ENCODE assay signal across 16 mouse cellular contexts in genomic region chr6:90933656-90934055, GRCm38 (mm10). TPM values are rescaled to one million over a fixed set of nuclear protein-coding genes. Genes with fewer than 3 reads are reported as not detected.
DNase-seq lines count a peak whose midpoint lies in the region; TF ChIP-seq lines count a peak whose summit lies in the region.
"Had no signal": no experiment of that assay in that cellular context is flagged by ENCODE, and none has a peak within 500 bp of the region (broad histone marks: within the 10 kb centered on the region; RNA-seq: fewer than 3 reads in every experiment).

No protein-coding gene starts in this region.

- DNase-seq in gastrocnemius, adult 18-20 months (ENCODE audit: low spot score): peak; percentile 51
- DNase-seq in gastrocnemius, postnatal 36 days: no peak
- DNase-seq in gastrocnemius, adult 2 months: no peak
- DNase-seq in gastrocnemius, postnatal 14 days: no peak
- peak; percentile 76 for DNase-seq in skeletal muscle tissue, adult 2 months (ENCODE audit: low read depth, low spot score)
- DNase-seq in urinary bladder, adult 2 months (ENCODE audit: low spot score): no peak
- DNase-seq: adrenal gland, adult 2 months; adrenal gland, adult 8-10 months; adrenal gland, postnatal 10 days; adrenal gland, postnatal 14 days; adrenal gland, postnatal 25 days; adrenal gland, postnatal 36 days; B cell, adult 2 months; cerebellum, adult 11 months; cerebellum, adult 11-12 months; cerebellum, adult 18-20 months had no signal

- peak overlapping the region; percentile 48; the same call in 1 of the 2 replicates for H3K27ac ChIP-seq in gastrocnemius, adult 2 months

- no peak for TF ChIP-seq CTCF in gastrocnemius, adult 2 months (IDR thresholded peaks at IDR 0.05)

- no peak overlapping the region for H3K4me3 ChIP-seq in gastrocnemius, adult 2 months

- intact Hi-C loops in gastrocnemius, postnatal 36 days (cut with DNase I): no loop called here
- intact Hi-C loops in gastrocnemius, adult 2 months (cut with DNase I): no loop called here
- intact Hi-C loops in gastrocnemius, postnatal 14 days (cut with DNase I; ENCODE audit: low total_unique reads): no loop called here

RNA-seq across cellular contexts. Expression of gene Iqsec1, which starts 54.8 kb away (rescaled TPM):
- total RNA-seq in gastrocnemius, adult 18-20 months (2021): 100 to 1,000 TPM; 107 to 124 TPM
- 10 to 100 TPM; 61.2 to 79.8 TPM for total RNA-seq in gastrocnemius, postnatal 36 days (2021)
- total RNA-seq in gastrocnemius, adult 2 months (2021): 100 to 1,000 TPM in 1 of 2 experiments, 10 to 100 TPM in 1; 63.8 to 111 TPM
- total RNA-seq in gastrocnemius, postnatal 14 days (2021): 10 to 100 TPM; 36.9 to 55.3 TPM
- polyA plus RNA-seq in urinary bladder, adult 2 months (2012; rRNA removed): 48.8 and 76.1 TPM in 2 replicates

Comparison
In these comparisons a context has a peak if more than half of its experiments do, and no peak if none do; other contexts are left out.
1. DNase-seq: peak in gastrocnemius, adult 18-20 months (single experiment) and skeletal muscle tissue, adult 2 months (single experiment); none in gastrocnemius, postnatal 36 days (0 of 2), gastrocnemius, adult 2 months (single experiment), gastrocnemius, postnatal 14 days (single experiment) and urinary bladder, adult 2 months (single experiment).